Mouse (Mus musculus) spleen, postnatal 36 days (tissue): ENCODE measurements around the gene Golt1a.
A peak's percentile ranks its signal among the peaks of the same experiment; 100 is the strongest.
"Not testable (repeated sequence)": the region's sequence is repeated elsewhere in the genome, so short reads cannot be mapped to it uniquely, and the experiment has no call there.

Experiments used
- DNase-seq, 2 experiments: peaks; one replicate each; pipeline ENCODE4 v3.0.0; 2022; ENCODE audit warnings: low spot score in 2 of 2, mixed read lengths in 1 of 2

Gene Golt1a

GRCm38 (mm10) chr1:133302540-133302939, 7.1 kb upstream of the Golt1a start:
- DNase-seq, result no peak

- peak; percentile 47 to 61 for DNase-seq
Measured at GRCm38 (mm10) chr1:133306842-133307241, 2.8 kb upstream of the Golt1a start.

DNA sequence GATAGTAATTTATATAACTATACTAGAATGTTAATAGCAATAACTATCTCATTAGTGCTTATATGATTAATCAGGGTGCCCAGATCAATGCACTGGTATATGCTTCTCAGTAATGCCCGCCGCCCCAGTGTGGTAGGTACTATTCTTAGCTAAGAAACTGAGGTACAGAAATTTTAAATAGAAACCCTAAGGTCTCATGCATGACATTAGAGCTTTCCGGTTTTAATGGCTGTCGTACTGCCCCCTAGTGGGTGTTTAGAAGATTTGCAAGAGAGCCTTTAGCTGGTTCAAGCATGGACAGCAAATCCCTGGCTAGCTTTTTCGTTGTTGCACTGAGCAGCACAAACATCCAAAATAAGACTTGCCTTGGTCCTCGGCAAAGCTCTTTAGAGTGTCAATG, 2.3 kb upstream of the Golt1a start:
- peak; percentile 11 to 31 for DNase-seq

- DNase-seq, result no peak
Measured at GRCm38 (mm10) chr1:133311240-133311639, 1.6 kb downstream of the Golt1a start.

- no peak for DNase-seq
Measured at GRCm38 (mm10) chr1:133311946-133312345, 2.3 kb downstream of the Golt1a start.

- peak; percentile 35 to 50 for DNase-seq
Measured at GRCm38 (mm10) chr1:133314364-133314763, 4.8 kb downstream of the Golt1a start.

DNA sequence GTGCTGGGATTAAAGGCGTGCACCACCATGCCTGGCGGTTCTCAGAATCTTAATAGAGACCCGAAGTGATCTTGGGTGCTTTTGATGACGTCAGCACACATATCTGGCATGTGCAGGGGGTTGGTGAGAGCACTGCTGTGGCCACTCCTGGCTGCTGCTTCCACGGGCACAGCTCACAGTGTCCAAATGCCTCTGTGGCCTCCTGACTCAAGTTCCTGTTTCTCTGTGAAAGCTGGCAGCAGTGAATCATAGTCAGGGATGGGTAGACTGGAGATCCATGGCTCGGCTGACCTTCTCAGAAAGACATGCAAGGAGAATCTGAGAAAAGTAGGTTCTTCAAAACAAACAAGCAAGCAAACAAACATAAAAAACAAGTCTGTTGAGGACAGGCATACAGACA, 6.2 kb downstream of the Golt1a start:
- DNase-seq, result no peak

GRCm38 (mm10) chr1:133316577-133316976, 7.0 kb downstream of the Golt1a start:
- no peak for DNase-seq

DNA sequence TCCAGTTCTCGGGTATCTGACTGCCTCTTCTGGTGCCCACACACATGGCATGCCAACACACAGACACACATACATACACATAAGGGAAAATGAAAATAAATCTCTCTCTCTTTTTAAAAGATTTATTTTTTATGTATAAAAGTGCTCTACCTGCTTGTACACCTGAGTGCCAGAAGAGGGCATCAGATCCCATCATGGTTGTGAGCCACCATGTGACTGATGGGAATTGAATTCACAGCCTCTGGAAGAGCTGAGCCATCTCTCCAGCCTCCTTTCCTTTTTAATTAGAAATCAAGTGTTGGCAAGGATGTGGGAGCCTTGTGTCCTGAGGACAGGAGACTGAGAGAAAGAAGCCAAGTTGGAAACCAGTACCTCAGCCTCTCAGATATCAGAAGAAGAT, 7.5 kb downstream of the Golt1a start:
- DNase-seq, result no peak

- no peak for DNase-seq
Measured at GRCm38 (mm10) chr1:133321267-133321925, 11.8 kb downstream of the Golt1a start, which contains the start of gene Kiss1. TSS of gene Kiss1 (plus strand) at chr1:133321875.

DNA sequence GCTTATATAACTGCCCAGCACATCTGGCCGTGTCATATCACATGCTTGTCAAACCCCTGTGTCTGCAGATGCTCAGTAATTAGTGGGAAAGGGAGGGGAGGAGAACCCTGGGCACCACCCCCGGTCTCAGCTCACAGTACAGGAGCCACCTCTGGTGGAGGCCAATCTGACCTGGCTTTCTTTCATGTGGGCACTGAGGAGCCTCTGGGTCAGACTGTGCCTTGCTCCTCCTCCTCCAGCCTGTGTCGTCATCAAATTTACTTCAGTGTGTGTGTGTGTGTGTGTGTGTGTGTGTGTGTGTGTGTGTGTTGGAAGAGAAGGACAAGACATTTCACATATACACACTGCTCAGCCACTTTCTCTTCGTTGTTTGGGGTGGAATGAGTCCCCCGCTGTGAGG, 13.7 kb downstream of the Golt1a start:
- no peak for DNase-seq

- DNase-seq, result no peak
Measured at GRCm38 (mm10) chr1:133325951-133326350, 16.4 kb downstream of the Golt1a start.

- DNase-seq, result no peak
Measured at GRCm38 (mm10) chr1:133327094-133327493, 17.5 kb downstream of the Golt1a start.

DNA sequence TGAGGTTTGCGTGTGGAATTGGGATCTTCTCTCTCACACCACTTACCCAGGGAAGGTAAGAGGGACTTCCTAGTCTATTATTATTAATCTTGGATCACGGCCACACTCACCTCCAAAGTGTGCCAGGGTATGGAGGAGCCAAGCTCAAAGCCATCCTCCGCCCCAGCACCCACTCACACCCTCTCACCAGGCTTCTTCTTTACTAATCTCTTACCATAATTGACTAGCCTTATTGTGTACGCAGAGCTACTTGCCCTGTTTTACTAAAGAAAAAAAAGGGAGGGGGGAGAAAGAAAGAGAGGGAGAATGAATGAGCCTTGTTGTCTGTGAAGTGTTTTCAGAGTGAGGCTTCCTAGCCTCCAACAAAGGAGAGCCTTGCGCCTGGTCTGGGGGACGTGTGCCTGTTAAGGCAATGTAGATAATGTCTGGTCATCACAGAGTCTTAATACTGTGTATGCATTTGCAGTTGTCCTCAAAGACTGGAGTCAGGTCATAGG, 18.7 kb downstream of the Golt1a start:
- no peak for DNase-seq

- no peak for DNase-seq
Measured at GRCm38 (mm10) chr1:133328896-133329637, 19.5 kb downstream of the Golt1a start.

- no peak for DNase-seq
Measured at GRCm38 (mm10) chr1:133329638-133329964, 20.0 kb downstream of the Golt1a start.

DNA sequence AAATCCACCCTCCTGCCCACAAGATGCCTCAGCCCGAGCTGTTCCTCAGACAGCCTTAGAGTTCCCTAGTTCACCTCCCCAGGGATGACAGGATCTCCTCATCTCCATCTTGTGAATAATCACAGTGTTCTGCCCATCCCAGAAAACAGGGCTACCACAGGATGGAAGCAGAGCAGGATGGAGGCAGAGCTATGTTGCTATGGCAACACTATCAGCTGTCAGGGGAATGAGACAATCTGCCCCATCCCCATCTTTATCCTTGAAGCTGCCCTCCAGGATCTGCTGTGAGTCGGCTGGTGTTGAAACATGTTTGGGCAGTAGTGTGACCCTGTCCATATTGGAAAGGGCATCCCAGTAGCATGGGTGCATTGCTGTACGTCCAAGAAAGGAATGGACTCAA, 21.5 kb downstream of the Golt1a start:
- DNase-seq, result no peak

DNA sequence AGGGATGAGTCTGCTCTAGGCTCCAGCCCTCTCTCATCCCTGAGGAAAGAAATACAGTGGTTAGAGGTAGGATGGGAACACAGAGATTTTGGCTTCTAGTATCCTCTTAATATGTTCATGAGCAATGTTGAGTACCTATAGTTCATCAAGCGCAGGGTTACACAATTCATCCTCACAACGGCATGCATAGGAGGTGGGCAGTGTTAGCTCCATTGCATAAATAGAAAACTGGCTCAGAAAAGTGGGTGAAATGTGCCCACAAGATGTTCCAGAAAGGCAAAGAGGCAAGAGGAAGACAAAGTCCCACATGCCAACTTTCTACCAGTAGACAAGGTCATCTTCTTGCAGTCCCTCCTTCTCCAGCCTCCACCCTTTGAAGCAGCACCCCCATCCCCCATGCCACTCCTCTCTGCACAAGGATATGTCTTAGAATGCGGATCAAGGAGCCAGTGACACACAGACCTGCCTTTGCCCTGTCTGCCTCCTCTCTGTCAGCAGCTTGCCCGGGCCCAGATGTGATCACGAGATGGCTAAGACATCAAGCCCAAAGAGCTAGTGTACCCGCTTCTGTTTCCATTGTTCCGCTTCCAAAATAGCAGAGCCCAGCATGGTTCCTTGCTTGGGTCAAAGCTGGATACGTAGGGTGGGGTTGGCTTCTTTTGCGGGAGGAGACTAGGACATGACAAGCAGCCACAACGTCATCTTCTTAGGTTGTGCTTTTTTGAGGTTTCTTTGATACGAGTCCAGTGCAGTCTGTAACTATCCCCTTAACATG, 23.2 kb downstream of the Golt1a start:
- no peak for DNase-seq

GRCm38 (mm10) chr1:133333937-133334336, 24.3 kb downstream of the Golt1a start:
- DNase-seq, result no peak

- DNase-seq, result not testable (repeated sequence)
Measured at GRCm38 (mm10) chr1:133340403-133340802, 30.8 kb downstream of the Golt1a start.

- DNase-seq, result no peak
Measured at GRCm38 (mm10) chr1:133344357-133344756, 34.8 kb downstream of the Golt1a start.

- no peak for DNase-seq
Measured at GRCm38 (mm10) chr1:133346531-133346930, 36.9 kb downstream of the Golt1a start.
